Mouse (Mus musculus) midbrain, embryonic 10.5 days (tissue): Measurements from ENCODE around the gene Rasgrf2. TPM values are rescaled to one million over a fixed set of nuclear protein-coding genes. Genes with fewer than 3 reads are reported as not detected.

Source experiments
- DNase-seq: peaks from one replicate; pipeline ENCODE4 v3.0.0-alpha.2; 2017; ENCODE audit warnings: low spot score
- H3K27ac ChIP-seq: fragments of 300-500 bp; sonication (generic); replicated peaks from 2 replicates; pipeline ENCODE4 v1.5.1; 2016; ENCODE audit warnings: mild to moderate bottlenecking
- H3K27me3 ChIP-seq: fragments of 300-500 bp; sonication (generic); 2 replicates; pipeline ENCODE4 v1.6.1; 2016; ENCODE audit warnings: low read depth, mild to moderate bottlenecking; ENCODE audit not compliant: poor library complexity, severe bottlenecking
- H3K36me3 ChIP-seq: fragments of 300-500 bp; sonication (generic); 2 replicates; pipeline ENCODE4 v1.6.1; 2016; ENCODE audit warnings: mild to moderate bottlenecking, moderate library complexity
- H3K4me1 ChIP-seq: fragments of 300-500 bp; sonication (generic); 2 replicates; pipeline ENCODE4 v1.6.1; 2016
- H3K4me3 ChIP-seq: fragments of 300-500 bp; sonication (generic); 2 replicates; pipeline ENCODE4 v1.5.1; 2016; ENCODE audit warnings: mild to moderate bottlenecking, moderate library complexity
- H3K9me3 ChIP-seq: fragments of 300-500 bp; sonication (generic); replicated peaks from 2 replicates; pipeline ENCODE4 v1.6.1; 2016; ENCODE audit warnings: mild to moderate bottlenecking
- WGBS: fragments of 180-500 bp; shearing (Covaris S2); methylation state at CpG from one replicate; pipeline ENCODE4 v1.1.7; 2016; 5-methylcytosine and 5-hydroxymethylcytosine counted together
- polyA plus RNA-seq: library from polyadenylated mRNA; unstranded; fragments of >200 nt; fragmentation: Nextera tagmentation; extraction: Ambion mirVana; gene quantifications from 2 replicates; pipeline ENCODE4 v1.2.1, GENCODE M21; 2016

Gene Rasgrf2
- polyA plus RNA-seq, 1 experiment from 2014 or later = not detected

DNA sequence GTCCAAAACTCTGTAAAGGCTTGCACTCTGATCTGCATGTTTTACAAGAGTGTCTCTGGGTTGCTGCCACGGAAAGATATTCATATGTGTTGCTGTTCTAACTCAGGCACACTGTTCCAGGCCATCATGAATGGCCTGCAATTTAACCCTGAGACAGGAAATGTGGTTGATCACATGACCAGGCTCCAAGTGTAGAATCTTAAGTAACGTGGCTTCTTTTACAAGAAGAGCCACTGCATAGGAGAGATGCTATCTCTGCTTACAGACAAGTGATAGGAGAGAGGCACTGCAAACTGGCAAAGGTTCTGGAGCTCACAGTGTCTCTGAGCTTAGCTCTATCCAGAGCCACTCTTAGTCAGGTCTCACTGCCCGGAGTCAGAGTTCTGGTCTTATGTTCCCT lies 210.4 kb downstream of the Rasgrf2 start:
- no peaks in the 10 kb centered on the region for H3K9me3 ChIP-seq
- no peak overlapping the region for H3K4me3 ChIP-seq
- DNase-seq = no peak
- WGBS = 76% methylated on average over 3 of the region's 3 CpGs
- no peaks in the 10 kb centered on the region for H3K36me3 ChIP-seq
- no peaks in the 10 kb centered on the region for H3K4me1 ChIP-seq
- H3K27me3 ChIP-seq = no peaks in the 10 kb centered on the region
- H3K27ac ChIP-seq = no peak overlapping the region

DNA sequence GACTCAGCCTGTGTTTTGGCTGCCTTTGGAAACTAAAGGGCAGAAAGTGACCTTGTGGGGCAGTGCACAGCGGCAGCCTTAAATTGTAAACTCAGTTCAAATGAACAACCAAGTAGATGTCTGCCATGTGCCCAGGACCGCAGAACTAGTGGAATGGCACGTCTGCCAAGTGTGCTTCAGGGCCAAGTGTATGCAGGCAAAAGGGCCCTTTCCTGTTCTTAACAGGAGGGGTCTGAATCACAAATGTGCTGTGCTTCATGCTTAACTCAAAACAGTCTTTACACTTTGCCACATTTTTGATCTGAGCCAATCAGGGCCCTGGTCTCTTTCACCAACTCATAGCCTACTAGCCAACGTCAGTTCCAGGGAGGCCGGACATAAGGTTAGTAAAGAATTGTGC lies 212.7 kb downstream of the Rasgrf2 start:
- no peaks in the 10 kb centered on the region for H3K27me3 ChIP-seq
- no peak overlapping the region for H3K4me3 ChIP-seq
- no peaks in the 10 kb centered on the region for H3K9me3 ChIP-seq
- no peak for DNase-seq
- peaks cover 8% of the 10 kb centered on the region for H3K4me1 ChIP-seq
- no peaks in the 10 kb centered on the region for H3K36me3 ChIP-seq
- 88% methylated on average over 5 of the region's 5 CpGs for WGBS
- no peak overlapping the region for H3K27ac ChIP-seq

DNA sequence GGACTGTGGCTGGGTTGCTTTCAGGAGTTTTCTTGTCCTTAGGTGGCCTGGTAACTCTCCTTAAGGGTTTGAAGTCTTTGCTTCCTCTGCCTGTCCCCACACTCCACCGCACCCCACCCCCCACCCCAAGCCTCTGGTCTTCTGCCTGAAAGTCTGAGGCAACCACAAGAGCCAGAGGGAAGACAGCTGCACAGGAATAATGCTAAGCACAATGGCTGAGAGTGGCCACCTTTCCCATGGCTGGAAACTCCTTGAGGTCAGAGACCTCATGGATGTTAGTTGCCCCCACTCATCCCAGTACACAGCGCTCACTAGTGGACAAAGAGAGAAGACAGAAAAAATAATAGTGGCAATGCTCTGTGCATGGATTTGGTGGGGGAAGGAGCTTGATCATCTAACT lies 213.6 kb downstream of the Rasgrf2 start:
- H3K27ac ChIP-seq = no peak overlapping the region
- H3K9me3 ChIP-seq = no peaks in the 10 kb centered on the region
- no peak overlapping the region for H3K4me3 ChIP-seq
- no peak for DNase-seq
- H3K4me1 ChIP-seq = peaks cover 8% of the 10 kb centered on the region
- H3K36me3 ChIP-seq = no peaks in the 10 kb centered on the region
- WGBS = 90% methylated on average over 2 of the region's 2 CpGs
- no peaks in the 10 kb centered on the region for H3K27me3 ChIP-seq

DNA sequence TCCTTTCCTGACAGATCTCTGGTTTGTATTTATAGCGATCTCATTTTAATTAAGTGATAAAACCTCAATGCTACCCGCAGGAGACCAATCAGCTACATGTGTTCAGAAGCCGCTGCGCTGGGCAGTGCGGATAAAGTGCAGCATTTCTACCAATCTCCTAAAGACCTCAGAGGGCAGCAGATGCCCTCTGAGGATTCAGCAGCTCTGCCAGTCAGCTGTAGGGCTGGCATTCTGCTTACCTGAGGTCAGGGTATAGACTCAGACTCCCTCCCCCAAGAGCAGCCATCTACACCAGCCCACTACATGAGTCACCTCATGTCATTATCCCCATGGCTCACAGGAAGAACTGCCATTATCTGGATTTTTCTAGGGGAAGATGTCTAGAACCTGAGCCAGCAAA lies 215.1 kb downstream of the Rasgrf2 start:
- Histone ChIP-seq H3K9me3 (no peaks in the 10 kb centered on the region), H3K27ac (no peak overlapping the region), H3K27me3 (no peaks in the 10 kb centered on the region), H3K4me1 (peaks cover 8% of the 10 kb centered on the region), H3K4me3 (no peak overlapping the region), H3K36me3 (no peaks in the 10 kb centered on the region)
- DNase-seq = no peak
- WGBS = 94% methylated on average over 5 of the region's 5 CpGs

DNA sequence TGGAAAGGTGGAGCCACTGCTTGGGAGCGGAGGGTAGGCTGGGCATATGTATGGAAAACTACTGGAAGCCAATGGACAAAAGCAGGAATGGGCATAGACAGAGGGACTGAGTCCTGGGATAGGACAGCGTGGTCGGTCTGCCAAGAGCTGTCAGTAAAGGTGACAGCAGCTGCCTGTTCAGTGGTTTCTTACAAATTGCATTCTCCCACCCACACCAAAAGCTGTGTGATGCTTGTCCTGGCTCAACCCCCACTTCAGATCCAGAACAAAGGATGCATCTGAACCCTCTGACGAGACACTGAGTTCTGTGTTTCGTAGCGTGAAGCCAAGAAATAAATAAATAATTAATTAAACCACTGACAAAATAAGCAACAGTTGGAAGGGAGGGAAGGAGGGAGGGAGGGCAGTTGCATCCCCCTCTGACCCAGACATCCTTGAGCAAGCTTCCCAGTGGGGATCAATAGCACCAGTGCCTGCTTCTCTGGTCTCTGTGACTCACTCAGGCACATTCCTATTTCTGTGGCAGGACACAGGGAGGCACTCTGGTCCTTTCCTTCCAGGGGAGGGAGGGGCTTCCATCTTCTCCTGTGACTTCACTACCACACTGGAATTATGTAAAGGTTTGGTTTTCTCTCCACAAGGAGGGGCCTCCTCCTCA lies 215.7 kb downstream of the Rasgrf2 start:
- Histone ChIP-seq H3K4me1 (peaks cover 8% of the 10 kb centered on the region), H3K27ac (no peak overlapping the region), H3K4me3 (no peak overlapping the region), H3K27me3 (no peaks in the 10 kb centered on the region), H3K36me3 (no peaks in the 10 kb centered on the region), H3K9me3 (no peaks in the 10 kb centered on the region)
- WGBS = 75% methylated on average over 6 of the region's 6 CpGs
- DNase-seq = no peak

DNA sequence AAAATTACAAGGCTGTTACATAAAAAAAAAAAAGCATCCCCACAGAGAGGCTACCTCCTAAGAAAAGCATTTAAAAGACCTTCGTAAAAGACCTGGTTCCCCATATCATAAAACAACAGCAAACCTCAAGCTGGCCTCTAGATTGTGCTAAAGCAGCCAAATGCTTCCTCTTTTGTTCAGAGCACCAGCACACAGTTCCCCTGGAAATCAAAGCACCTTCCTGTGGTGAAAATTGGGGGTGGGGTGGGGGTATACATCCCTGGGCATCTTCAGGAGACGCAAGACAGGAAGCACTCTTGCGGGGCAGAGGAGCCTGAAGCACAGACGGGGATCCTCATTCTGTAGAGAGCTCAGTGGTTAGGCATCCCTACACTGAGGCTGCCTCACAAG lies 216.3 kb downstream of the Rasgrf2 start:
- no peaks in the 10 kb centered on the region for H3K36me3 ChIP-seq
- no peak overlapping the region for H3K4me3 ChIP-seq
- no peaks in the 10 kb centered on the region for H3K9me3 ChIP-seq
- WGBS = 59% methylated on average over 4 of the region's 4 CpGs
- H3K27me3 ChIP-seq = no peaks in the 10 kb centered on the region
- DNase-seq = no peak
- H3K27ac ChIP-seq = no peak overlapping the region
- H3K4me1 ChIP-seq = peaks cover 8% of the 10 kb centered on the region

DNA sequence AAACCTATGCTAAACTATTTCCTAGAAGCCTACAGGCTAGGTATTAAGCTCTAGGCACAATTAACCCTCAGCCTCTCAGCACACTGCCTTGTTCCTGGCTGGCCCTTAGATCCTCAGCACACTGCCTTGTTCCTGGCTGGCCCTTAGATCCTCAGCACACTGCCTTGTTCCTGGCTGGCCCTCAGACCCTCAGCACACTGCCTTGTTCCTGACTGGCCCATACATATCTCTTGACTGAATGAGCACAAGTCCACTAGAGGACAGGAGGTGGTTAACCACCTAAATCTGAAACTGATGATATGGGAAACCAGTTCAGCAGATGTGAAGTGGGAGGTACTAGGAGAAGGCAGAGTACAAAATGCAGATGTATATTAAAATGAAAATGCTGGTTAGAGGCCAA lies 219.8 kb downstream of the Rasgrf2 start:
- no peak overlapping the region for H3K27ac ChIP-seq
- DNase-seq = no peak

DNA sequence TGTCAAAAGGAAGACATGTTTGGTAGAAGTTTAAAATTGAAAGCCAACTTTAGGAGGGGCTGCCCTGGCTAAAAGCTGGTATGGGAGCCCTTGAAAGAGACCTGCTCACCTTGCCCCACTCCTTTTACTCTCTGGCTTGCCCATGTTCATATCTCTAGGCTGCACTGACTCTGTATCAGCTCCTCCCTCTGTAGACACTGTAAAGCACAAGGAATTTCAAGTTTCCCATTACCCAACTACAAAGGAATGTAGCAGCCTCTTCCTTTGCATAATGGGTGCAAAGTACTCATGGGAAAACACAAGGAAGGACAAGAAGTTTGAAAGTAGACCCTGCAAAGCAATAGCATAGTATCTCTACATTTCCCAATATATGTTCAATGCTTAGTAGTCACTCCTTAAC lies 220.2 kb downstream of the Rasgrf2 start:
- Histone ChIP-seq H3K27ac (no peak overlapping the region), H3K4me3 (no peak overlapping the region), H3K36me3 (no peaks in the 10 kb centered on the region), H3K4me1 (peaks cover 8% of the 10 kb centered on the region), H3K9me3 (no peaks in the 10 kb centered on the region), H3K27me3 (no peaks in the 10 kb centered on the region)
- no peak for DNase-seq

More for the DNA sequence above, 219.8 kb downstream of the Rasgrf2 start:
- Histone ChIP-seq H3K4me3 (no peak overlapping the region), H3K27me3 (no peaks in the 10 kb centered on the region), H3K36me3 (no peaks in the 10 kb centered on the region), H3K4me1 (peaks cover 8% of the 10 kb centered on the region), H3K9me3 (no peaks in the 10 kb centered on the region)

DNA sequence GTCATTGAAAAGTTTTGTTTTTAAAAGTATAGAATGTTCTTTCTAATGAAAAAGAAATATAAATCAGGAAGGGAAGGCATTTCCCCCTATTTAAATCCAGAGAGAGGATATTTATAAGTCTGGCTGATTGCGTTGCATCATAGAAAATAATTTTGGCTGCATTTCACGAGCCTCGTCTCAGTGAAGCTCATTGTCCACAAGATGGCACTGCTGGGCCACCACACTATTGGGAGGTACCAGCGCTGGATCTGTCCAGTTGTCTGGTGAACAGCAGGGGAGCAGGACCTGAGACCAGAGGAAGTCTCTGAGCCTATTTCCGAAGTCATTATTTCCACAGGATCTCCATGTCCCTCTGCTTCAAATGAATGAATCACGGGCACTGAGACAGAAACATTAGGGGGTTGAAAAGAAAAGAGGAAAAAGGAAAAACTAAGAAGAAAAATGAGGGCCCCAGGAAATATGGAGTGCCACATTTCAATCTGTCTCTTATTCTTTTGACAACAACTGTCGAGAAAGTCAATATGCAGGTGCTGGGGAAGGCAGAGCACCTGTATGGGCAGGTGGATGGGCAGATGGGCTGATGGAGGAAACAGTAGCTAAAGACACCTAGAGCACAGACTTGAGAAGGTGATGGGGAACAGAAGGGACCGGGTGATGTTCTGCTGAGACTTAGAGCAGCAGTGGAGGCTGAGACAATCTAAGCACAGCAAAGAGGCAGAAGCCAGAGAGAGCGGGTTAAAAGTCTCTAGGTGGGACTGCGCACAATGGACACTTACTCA lies 223.1 kb downstream of the Rasgrf2 start:
- peak; percentile 71 for DNase-seq
- Histone ChIP-seq H3K4me3 (no peak overlapping the region), H3K27me3 (no peaks in the 10 kb centered on the region), H3K36me3 (no peaks in the 10 kb centered on the region), H3K4me1 (no peaks in the 10 kb centered on the region), H3K27ac (no peak overlapping the region), H3K9me3 (no peaks in the 10 kb centered on the region)
- WGBS = 45% methylated on average over 10 of the region's 10 CpGs

DNA sequence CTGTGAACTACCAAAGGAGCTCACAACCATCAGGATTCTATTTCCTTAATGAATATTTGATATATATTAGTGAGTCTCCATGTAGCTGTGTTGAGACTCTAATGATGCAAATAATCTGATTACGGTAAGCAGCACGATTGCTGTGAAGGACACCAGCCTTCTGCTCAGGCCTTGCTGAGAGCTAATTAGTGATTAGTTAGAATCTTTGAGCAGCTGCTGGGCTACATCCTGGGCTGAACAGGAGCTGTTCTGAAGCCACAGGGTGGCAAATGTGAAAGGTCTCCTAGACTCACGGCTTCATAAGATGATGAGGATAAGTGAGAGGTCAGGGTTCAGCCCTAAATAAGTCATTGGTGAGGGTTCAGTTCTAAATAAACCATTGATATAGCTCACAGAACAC lies 225.1 kb downstream of the Rasgrf2 start:
- Histone ChIP-seq H3K27ac (no peak overlapping the region), H3K4me3 (no peak overlapping the region), H3K4me1 (no peaks in the 10 kb centered on the region), H3K36me3 (no peaks in the 10 kb centered on the region), H3K9me3 (no peaks in the 10 kb centered on the region), H3K27me3 (no peaks in the 10 kb centered on the region)
- no peak for DNase-seq
- 82% methylated on average over 3 of the region's 3 CpGs for WGBS

DNA sequence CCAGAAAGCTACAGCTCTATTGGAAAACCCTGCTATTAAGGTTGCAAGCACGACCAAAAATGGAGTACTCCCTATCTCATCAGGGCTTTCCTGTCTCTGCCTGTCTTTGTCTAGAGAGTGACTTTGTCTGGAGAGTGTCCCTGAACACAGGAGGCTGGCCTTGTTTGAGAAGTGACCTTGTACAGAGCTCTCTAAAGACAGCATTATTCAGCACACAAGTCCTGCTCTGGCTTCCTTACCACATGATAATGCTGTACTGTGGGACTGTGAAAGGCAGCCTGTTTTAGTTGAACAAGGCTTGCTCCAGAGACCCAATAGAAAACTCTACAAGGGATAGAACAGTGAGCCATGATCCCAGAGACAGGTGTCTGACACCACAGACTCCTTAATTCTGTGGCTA lies 235.0 kb downstream of the Rasgrf2 start:
- 57% methylated on average over 1 of the region's 1 CpGs for WGBS
- no peaks in the 10 kb centered on the region for H3K36me3 ChIP-seq
- DNase-seq = no peak
- no peaks in the 10 kb centered on the region for H3K9me3 ChIP-seq
- H3K27ac ChIP-seq = no peak overlapping the region
- H3K4me3 ChIP-seq = no peak overlapping the region
- no peaks in the 10 kb centered on the region for H3K27me3 ChIP-seq
- H3K4me1 ChIP-seq = no peaks in the 10 kb centered on the region

DNA sequence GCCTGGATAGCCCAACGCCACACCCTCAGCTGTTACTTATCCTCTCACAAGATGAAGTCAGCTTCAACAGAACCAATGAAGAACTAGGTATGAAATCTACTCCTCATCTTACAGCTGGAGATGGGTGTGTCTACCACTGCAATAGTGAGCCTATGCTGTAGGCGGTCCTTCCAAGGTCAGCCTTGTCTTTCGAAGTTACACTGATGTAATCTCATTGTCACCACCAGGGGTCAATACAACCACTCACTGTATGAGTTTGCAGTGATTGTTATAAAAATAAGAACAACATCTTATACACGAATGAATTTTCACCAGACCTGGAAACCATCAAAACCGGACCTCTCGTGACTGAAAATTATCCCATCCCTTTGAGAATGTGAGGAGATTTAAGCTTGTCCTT lies 238.3 kb downstream of the Rasgrf2 start:
- no peak for DNase-seq
- no peak overlapping the region for H3K27ac ChIP-seq
- no peak overlapping the region for H3K4me3 ChIP-seq
- no peaks in the 10 kb centered on the region for H3K27me3 ChIP-seq
- no peaks in the 10 kb centered on the region for H3K4me1 ChIP-seq
- 79% methylated on average over 6 of the region's 6 CpGs for WGBS
- no peaks in the 10 kb centered on the region for H3K36me3 ChIP-seq
- H3K9me3 ChIP-seq = no peaks in the 10 kb centered on the region

DNA sequence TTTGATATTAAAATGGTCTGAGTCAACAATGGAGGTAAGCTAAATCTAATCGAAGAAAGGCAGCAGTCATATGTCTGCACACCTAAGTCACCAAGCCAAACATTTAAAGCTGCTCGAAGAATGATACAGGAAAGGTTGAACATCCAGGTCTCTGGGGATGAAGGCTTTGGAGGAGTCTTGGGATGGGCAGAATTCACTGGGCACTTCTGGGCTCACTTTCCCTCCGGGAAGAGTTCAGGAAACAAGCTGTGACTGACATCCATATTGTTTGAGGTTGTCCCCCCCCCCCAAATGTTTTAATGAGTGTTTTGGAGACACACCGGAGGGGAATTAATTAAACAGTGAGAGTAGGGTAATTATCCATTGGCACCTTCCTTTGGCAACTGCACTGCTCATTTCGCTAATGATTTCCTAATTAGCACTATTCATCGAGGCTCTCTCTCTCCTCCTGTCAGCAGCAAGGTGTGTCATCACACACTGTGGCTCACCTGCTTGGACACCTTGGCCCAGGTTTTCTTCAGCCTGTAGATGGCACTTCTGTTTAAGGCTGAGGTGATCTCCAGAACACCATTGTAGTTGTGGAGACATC lies 241.3 kb downstream of the Rasgrf2 start:
- WGBS = 89% methylated on average over 6 of the region's 6 CpGs
- H3K27ac ChIP-seq = no peak overlapping the region
- no peaks in the 10 kb centered on the region for H3K36me3 ChIP-seq
- no peak for DNase-seq
- H3K9me3 ChIP-seq = no peaks in the 10 kb centered on the region
- H3K27me3 ChIP-seq = no peaks in the 10 kb centered on the region
- H3K4me3 ChIP-seq = no peak overlapping the region
- H3K4me1 ChIP-seq = no peaks in the 10 kb centered on the region
